Mouse (Mus musculus): Measurements from ENCODE around the gene Trabd2b.

- no peak for TF ChIP-seq POLR2A (IDR thresholded peaks at IDR 0.05; ENCODE audit: extremely low read depth, insufficient read depth, low read length)
- no peak for TF ChIP-seq CTCF (IDR thresholded peaks at IDR 0.05; ENCODE audit: extremely low read depth, insufficient read depth, low read length)
Observed at GRCm38 (mm10) chr4:114612827-114613226, 206.3 kb downstream of the Trabd2b start.

Measured in cortical plate, adult 2 months (tissue).